Mouse (Mus musculus) frontal cortex, postnatal 14 days (tissue): ENCODE measurements at regions not wholly inside any gene's neighbourhood (a gene's known extent, or its start where the extent isn't known, plus 50 kb on each side); places are given as distances from the start of the nearest gene placed in this dataset.

Experiments used
- DNase-seq, 2 experiments: peaks; one replicate each; pipeline ENCODE4 v3.0.0; 2022; ENCODE audit warnings: low spot score in 2 of 2

GRCm38 (mm10) chr12:86830247-86830585 is 54.4 kb downstream of the Irf2bpl start:
- no peak for DNase-seq

DNA sequence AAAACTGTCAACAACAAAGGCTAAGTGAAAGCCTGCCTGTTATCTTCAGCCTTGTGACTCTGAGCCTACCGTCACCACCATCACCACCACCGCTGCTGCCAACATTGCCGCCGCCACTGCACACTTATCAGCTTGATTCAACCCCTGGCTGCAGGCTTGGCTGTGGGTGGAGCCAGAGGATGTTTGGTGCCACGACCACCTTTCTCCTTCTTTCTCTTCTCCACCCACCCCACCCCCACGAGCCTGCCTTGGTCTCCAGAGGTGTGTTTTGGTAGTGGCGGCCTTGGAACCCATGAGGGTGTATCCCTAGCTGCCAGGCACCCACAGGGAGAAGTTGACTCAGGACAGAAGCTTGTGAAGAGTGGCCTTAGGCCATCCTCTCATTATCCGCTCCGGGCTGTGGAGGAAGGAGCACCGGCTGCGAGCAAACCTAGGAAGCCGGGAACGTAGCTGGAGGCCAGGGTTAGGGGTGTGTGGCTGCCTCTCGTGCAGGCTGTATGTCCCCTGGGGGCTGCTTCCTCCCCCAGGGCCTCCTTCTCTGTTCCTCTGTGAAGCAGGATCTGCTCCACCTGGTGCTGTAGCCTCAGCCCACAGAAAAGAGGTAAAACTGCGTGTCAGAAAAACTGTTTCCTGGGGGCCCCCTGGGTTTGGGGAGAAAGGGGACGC is 54.9 kb downstream of the Irf2bpl start:
- DNase-seq, result no peak

DNA sequence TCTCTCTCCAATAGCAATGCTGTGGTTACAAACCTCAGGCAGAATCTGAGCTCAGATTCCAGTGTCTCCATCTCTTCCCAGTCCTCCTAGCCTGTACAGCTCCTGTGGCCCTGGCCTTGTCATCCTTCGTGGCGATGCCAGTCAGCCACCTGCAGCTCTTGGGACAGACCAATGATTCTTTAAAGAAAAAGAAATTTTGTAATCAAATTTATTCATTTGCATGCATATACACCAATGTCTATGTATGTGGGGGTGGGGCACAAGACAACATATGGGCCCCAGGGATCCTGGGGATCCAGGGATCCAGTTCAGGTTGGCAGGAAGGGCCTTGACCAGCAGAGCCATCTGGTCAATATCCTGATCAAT is 57.4 kb downstream of the Irf2bpl start:
- no peak for DNase-seq

DNA sequence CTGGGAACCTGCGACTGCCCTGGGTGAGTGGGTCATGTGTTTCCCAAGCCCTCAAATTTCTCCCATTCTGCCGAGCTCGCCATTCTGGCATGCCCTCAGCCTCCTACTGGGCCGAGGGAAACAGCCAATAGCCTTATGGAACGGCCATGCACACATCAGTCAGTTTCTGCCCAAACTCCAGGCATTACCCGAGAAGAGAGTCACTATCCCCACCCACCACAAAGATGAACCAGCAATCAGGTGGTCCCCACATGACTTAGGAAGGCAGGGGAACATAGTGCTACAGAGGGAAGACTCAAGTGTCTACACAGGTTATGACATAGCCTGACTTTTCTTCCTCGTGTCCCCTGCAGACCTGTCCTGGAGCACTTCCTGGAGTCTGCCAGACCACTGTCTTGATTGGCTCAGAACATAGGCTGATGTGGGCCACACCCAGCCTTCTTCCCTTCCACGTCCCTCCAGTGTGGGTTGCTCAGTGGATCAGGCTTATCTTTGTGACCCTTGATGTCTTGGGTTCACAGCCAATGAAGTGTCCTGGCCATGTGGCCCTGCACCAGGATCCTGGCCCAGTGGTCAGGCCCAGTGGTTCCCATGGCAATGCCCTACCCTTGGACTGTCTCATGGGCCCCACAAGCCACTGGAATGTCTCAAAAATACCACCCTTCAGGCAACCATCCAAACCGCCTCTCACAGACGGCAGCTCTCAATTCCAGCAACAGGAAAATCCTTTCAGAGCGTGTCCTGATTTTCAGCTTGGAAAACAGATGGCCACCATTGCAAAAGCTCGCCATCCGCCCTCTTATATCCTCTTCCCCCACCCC is 58.0 kb downstream of the Irf2bpl start:
- peak in 1 of 2 experiments; percentile 59 for DNase-seq

- DNase-seq, result no peak
These were observed 58.8 kb downstream of the Irf2bpl start for GRCm38 (mm10) chr12:86825584-86826419.

GRCm38 (mm10) chr12:86824860-86825583 is 59.6 kb downstream of the Irf2bpl start:
- peak in 1 of 2 experiments; percentile 78 for DNase-seq

- peak; percentile 87 to 93 for DNase-seq
These were observed 60.6 kb downstream of the Irf2bpl start for GRCm38 (mm10) chr12:86823855-86824589.

GRCm38 (mm10) chr12:86823488-86823854 is 61.1 kb downstream of the Irf2bpl start:
- no peak for DNase-seq

- no peak for DNase-seq
These were observed 63.4 kb downstream of the Irf2bpl start for GRCm38 (mm10) chr12:86821183-86821582.

DNA sequence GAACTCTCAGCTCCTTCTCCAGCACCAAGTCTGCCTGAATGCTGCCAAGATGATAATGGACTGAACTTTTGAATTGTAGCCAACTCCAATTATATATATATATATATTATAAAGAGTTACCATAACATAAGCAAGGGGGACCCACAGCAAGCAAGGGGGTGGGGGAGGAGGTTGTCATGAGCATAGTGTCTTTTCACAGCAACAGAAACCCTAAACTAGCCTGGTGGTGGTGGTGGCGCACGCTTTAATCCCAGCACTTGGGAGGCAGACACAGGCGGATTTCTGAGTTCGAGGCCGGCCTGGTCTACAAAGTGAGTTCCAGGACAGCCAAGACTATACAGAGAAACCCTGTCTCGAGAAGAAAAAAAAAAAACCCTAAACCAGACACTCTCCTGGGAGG is 65.0 kb downstream of the Irf2bpl start:
- no peak for DNase-seq

DNA sequence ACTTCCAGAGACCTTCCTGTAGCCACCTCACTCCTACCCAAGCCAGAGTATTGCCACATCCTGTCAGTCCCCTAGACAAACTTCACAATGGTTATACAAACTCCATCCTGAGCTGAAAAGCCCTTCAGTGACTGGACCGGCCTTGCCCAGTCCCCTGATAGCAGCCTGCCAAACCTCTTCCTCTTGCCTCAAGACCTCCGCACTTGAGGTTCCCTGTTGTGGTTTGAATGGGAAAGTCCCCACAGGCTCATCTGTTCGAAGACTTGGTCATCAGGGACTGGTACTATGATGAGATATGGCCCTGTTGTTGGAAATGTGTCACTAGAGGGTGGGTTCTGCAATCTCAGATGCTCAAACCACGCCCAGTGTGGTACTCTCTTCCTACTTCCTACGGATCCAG is 65.4 kb downstream of the Irf2bpl start:
- no peak for DNase-seq

DNA sequence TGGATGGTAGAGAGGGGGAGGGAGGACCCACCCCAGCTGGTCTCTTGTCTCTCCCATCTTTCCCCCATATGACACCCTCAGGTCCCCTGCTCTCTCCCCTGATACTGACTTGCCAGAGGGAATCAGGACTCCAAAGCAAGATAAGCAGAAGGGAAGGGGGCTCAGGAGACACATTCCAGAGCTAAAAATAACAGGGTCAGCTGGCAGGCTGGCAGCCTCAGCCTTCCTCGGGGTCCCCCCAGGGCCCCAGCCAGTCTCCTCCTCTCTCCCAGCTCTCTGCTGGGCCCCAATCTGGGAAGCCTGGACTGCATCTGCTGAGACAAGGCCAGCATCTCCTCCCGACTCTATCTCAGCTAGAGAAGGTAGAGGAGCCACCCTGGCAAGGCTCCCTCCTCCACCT is 66.4 kb downstream of the Irf2bpl start:
- no peak for DNase-seq

GRCm38 (mm10) chr12:86816702-86817610 is 67.6 kb downstream of the Irf2bpl start:
- no peak for DNase-seq

DNA sequence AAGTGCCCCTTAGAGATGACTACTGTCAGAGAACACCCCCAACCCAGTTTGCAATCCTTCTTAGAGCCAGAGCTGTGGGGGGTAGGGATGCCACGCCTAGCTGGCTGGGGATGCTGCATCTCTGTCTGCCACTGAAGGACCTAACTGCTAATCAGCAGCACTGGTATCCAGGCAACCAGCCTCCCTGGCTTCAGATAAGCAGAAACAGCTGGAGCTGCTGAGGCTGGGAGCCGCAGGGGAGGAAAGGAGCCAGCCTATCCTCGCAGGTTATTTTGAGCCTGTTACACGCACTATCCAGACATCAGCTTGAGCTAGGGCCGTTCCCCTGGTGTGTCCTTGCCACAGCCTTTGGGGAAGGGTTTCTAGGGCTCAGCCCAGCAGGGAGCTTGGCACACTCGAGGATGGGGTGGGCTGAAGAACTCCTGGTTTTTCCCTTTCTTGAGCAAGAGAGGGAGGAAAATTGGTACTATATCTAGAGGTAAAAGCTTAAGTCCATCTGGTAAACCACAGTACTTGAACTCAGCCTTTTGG is 68.4 kb downstream of the Irf2bpl start:
- DNase-seq, result peak; percentile 67 to 82

DNA sequence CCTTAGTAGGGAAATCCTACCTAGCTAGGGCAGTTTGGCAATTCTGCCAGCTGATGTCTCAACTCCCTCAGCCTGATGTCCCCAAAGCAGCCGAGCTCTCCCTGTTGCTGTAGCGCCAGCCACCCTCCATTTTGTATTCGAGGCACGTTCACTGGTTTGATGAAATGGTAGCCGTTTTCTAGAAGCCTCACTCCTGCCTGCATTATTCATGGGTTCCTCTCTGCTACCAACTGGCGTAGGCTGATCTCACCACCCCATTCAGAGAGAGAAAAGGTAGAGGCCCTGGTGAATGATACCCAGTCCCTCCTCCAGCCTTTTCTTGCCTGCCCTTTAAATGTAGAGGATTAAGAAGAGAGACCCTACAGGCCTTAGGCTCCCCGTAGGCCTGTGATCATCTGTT is 69.9 kb downstream of the Irf2bpl start:
- no peak for DNase-seq
